Mouse (Mus musculus): ENCODE data around the gene Slc16a12.
"Not testable (repeated sequence)": the region's sequence is repeated elsewhere in the genome, so short reads cannot be mapped to it uniquely, and the experiment has no call there.

Gene Slc16a12

GRCm38 (mm10) chr19:34746688-34747504, at the start of gene Slc16a12:
TSS of gene Slc16a12 (minus strand) at chr19:34747289.
- peak; percentile 6 to 10 for DNase-seq (ENCODE audit: low spot score in 2 of 2)

- no peak for DNase-seq (ENCODE audit: low spot score in 2 of 2)
These were observed 49.3 kb upstream of the Slc16a12 start for GRCm38 (mm10) chr19:34796396-34796795.

DNA sequence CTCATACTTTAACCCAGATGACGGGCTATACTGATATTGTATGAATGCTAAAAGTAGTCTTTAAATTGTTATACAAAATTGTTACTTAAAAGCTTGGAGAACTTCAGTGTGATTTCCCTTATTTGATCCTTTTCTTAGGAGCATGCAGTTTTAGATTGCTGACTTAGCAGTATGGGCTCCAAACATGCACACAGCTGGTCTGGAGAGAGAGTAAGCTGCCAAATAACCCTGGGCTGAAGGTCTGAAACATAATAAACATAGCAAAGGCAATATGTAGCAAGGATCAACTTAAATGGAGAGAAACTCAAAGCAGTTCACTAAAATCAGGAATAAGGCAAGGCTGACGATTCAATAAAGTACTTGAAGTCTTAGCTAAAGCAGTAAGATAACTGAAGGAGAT, 35.4 kb upstream of the Slc16a12 start:
- no peak for DNase-seq (ENCODE audit: low spot score in 2 of 2)

DNA sequence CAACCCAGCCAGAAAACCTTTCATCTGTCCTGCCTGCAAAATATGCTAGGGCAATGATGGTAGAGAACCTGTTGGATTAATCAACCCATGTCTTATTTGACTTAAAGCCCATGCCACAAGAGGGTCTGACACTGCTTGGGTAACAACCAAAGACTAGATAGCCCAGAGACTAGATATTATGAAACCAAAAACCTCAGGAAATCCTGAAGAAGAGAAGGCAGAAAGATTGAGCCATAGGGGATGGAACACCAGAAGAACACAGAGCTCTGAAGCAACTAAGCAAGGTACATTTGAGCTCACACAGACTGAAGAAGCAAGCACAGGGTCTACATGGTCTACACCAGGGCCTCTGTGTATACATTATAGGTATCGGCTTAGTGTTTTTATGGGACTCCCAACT, 31.9 kb upstream of the Slc16a12 start:
- no peak for DNase-seq (ENCODE audit: low spot score in 2 of 2)

GRCm38 (mm10) chr19:34778098-34778497, 31.0 kb upstream of the Slc16a12 start:
- DNase-seq (ENCODE audit: low spot score in 2 of 2), result no peak

GRCm38 (mm10) chr19:34772775-34773174, 25.7 kb upstream of the Slc16a12 start:
- DNase-seq (ENCODE audit: low spot score in 2 of 2), result peak; percentile 42 to 79

- DNase-seq (ENCODE audit: low spot score in 2 of 2), result no peak
These were observed 23.7 kb upstream of the Slc16a12 start for GRCm38 (mm10) chr19:34770764-34771163.

GRCm38 (mm10) chr19:34758754-34759153, 11.7 kb upstream of the Slc16a12 start:
- DNase-seq (ENCODE audit: low spot score in 2 of 2), result no peak

DNA sequence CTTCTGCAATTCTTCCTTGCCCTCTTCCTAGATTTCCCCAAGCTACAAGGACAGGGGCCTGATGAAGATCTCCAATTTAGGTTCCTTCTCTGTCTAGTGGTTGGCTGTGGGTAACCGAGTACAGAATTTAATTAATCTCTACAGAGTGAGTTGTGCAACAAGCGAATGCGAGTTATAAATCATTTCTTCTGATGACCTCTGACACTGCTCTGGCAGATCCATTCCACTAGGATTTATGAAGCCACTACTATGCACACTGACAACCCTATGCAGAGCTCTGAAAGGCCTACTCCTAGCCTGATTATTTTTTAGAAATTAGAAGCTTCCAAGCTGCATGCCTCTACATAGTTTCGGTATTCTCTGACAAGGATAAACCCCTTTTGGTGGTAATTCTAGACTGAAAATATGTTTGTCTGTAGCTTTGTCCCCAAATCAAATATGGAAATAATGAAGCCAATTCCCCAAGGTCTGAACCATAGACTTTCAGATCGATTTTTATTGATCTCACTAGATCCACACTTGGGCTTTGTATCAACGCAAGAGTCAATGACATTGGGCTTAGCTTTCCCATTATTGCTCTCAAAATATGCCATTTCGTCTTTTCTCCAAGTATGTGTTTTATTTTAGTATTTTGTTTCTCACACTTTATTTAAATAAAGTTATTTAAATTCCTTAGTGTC, 9.6 kb upstream of the Slc16a12 start:
- no peak for DNase-seq (ENCODE audit: low spot score in 2 of 2)

DNA sequence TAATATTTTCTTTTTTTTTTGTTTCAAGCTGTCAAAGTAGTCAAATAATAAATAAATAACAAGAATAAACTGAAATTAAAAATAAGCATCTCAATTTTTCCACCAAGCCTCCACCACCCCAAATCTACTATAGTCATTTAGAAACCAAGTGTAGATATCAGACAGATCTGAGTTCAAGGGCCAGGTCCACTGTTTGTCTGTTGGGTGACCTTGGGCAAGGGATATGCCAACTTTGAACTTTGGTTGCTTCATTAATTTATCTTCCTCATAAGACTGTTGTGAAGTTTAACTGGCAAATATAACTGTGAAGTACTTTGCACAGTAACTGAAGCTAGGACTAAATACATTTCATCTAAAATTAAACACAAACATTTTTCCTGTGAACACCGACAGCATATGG, 8.6 kb upstream of the Slc16a12 start:
- no peak for DNase-seq (ENCODE audit: low spot score in 2 of 2)

DNA sequence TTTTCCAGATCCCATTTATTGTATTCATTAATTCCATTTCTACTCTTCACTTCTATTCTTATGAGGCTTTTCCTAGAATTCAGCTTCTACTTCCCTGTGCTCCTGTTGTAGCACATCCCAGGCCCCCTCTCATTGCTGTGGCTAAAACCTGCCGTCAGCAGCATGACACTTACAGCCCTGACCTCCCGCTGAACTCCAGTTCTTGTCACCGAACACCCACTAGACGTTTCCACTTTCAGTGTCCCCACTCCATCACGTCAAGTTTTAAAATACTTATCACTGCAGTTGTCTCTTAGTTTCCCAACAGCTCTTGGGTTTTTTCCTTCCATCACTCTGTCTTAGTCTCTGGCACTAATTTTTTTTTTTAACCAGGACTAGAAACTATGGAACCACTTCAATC, 6.2 kb upstream of the Slc16a12 start:
- no peak for DNase-seq (ENCODE audit: low spot score in 2 of 2)

DNA sequence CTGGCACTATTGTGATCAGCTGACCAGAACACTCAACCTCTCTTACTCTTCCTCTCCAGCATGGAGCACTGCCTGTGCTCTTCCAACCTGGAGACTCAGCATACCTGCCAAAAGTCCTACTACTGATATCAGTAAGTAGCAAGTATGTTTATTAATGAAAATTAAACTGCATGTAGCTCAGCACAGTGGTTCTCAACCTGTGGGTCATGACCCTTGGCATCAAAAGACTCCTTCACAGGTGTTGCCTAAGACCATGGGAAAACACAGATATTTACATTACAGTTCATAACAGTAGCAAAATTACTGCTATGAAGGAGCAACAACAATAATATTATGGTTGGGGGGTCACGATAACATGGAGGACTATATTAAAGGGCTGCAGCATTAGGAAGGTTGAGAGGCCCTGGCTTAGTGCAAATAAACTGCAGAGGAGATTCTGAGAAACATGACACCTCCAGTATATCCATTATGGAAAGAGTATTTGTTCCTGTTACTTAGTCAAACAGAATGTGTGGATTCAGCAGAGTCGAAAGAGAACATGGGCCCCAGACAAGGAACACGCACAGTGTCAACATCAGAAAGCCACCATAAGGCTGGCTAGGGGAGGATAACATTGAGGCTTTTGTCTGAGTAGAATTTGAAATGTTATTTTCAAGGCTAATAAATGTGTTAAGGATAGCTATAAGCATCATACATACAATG, 5.5 kb upstream of the Slc16a12 start:
- DNase-seq (ENCODE audit: low spot score in 2 of 2), result no peak

DNA sequence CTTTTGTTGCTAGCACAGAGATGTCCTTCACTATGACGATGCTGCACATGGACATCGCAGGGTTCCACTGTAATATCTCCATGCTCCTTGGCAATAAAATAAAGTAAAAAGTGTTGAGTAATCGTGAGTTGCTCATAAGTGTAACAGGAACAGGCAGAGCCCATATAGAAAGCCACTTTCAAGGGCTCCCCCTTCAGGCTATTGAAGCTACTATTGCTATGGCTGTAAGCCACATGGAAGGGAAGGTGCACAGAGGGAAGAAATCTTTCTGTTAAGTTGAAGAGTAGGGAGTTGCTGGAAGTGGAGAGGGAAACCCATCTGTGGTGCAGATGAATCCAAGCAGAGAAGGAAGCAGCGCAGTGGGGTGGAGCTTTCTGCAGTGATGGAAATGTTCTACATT, 4.1 kb upstream of the Slc16a12 start:
- peak in 1 of 2 experiments; percentile 7 for DNase-seq (ENCODE audit: low spot score in 2 of 2)

DNA sequence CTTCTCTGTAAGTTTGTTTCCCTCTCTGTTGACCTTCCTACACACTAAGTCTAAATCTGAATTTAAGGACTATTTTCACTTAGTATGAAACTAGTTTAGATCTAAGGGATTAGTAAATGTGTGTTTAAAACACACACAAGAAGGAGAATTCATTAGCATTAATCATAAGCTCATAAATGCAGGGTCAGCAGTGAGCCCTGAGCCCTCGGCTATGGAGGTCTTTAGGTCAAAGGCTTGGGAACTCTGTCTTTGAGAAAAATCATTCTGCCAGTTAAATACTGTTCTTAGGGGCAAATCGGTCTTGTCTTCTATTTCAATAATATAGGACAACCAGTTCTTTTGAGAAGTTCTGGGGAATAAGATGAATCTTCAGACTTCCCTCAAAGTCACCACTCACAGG, 1.9 kb upstream of the Slc16a12 start:
- no peak for DNase-seq (ENCODE audit: low spot score in 2 of 2)

- not testable (repeated sequence) for DNase-seq (ENCODE audit: low spot score in 2 of 2)
These were observed 880 bp upstream of the Slc16a12 start for GRCm38 (mm10) chr19:34747969-34748368.

DNA sequence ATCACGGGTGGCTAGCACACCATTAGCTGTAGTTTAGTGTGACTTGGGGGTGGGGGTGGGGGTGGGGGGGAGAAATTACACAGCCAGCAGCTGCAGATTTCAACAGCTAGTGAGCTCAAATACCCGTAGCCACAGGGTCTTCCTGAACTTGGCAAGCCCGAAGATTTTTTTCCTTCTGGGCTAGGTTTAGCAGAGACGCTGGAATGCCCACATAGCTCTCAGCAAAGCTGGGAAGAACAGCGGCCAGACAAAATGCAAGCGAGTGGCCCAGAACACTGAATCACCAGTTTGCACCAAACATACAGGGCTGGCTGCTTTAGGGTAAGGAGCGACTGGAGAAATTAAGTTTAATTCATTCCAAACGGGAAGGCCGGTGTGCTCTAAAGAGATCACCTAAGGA, 888 bp downstream of the Slc16a12 start:
- DNase-seq (ENCODE audit: low spot score in 2 of 2), result no peak

DNA sequence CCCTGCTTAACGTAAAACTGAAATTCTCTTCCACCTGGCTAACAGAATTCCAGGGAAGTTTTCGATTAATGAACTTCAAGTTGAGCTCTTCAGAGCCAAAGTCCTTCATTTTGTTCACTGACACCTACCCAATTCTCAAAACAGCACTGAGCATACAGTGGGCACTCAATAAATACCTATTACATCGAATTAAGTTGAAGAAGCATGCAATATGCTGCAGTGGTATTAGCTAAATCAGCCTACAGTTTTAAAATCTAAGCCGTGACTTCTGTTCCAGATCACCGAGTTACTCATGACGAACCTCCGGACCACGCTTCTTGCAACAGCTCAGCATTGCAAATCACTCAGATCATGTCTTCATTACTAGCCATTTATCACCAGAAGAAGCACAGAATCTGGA, 2.1 kb downstream of the Slc16a12 start:
- no peak for DNase-seq (ENCODE audit: low spot score in 2 of 2)

GRCm38 (mm10) chr19:34737916-34738315, 9.2 kb downstream of the Slc16a12 start:
- no peak for DNase-seq (ENCODE audit: low spot score in 2 of 2)

DNA sequence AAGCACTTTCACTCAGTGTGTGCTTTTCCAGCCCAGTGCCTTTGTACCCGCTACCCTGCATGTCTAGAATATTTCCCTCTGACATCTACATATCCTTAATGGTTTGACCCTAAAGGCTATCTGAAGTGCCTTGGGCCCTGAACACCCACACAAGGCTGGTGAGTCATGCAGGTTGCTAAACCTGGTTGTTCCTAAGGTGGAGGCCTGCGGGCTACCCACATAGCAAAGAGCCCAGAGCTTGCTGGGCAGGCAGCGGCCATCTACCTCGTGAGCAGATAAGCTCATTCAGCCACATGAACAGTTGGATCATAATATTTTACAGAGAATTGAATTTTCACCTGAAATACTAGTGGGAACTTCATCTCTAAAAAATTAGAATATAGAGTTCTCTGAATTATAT, 11.2 kb downstream of the Slc16a12 start:
- no peak for DNase-seq (ENCODE audit: low spot score in 2 of 2)

DNA sequence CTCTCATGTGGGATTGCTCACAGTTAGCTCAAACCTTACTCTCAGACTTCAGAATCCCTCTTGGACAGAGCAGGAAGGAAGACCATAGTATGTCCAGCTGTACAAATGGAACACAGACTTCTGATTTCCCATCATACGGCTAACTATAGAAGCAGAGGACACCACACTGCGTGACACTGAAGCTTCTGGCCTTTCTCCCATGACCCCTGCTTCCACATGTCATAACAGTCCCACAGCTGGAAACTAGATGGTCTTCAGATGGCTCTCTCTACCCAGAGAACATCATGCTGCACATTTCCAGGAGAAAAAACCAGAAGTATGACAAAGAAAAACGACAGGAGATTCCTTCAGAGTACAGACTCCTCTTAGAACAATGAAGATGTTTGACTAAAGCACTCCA, 14.1 kb downstream of the Slc16a12 start:
- no peak for DNase-seq (ENCODE audit: low spot score in 2 of 2)

GRCm38 (mm10) chr19:34731356-34731755, 15.7 kb downstream of the Slc16a12 start:
- no peak for DNase-seq (ENCODE audit: low spot score in 2 of 2)

- no peak for DNase-seq (ENCODE audit: low spot score in 2 of 2)
These were observed 16.5 kb downstream of the Slc16a12 start for GRCm38 (mm10) chr19:34730584-34730983.

DNA sequence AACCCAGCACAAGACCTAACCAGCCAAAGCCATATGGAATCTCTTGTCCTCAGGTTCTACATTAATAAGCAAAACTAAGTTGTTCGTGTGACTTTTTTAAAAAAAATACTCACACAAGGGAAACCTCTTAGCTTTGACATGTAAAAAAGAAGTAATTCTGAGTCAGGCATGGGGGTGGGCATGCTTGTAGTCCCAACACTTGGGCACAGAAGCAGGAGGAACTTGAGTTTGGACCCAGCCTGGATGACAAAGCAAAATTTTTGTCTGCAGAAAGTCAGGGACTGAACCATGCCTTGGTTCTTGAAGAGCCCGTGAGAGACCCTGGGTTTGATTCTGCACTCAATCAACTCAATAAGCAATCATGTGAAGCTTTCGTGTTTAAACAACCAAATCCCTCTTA, 17.6 kb downstream of the Slc16a12 start:
- no peak for DNase-seq (ENCODE audit: low spot score in 2 of 2)
